Mouse (Mus musculus): Measurements from ENCODE around the gene Phka1.

- TF ChIP-seq POLR2A (IDR thresholded peaks at IDR 0.05; ENCODE audit: borderline replicate concordance, control insufficient read depth, low read depth, low read length) (no peak), CTCF (IDR thresholded peaks at IDR 0.05; ENCODE audit: control insufficient read depth, insufficient read depth, low read length) (no peak)
Observed at GRCm38 (mm10) chrX:102479665-102480064, 164.4 kb downstream of the Phka1 start.
